ENCODE assay signal across 12 mouse cellular contexts in the genomic region with DNA sequence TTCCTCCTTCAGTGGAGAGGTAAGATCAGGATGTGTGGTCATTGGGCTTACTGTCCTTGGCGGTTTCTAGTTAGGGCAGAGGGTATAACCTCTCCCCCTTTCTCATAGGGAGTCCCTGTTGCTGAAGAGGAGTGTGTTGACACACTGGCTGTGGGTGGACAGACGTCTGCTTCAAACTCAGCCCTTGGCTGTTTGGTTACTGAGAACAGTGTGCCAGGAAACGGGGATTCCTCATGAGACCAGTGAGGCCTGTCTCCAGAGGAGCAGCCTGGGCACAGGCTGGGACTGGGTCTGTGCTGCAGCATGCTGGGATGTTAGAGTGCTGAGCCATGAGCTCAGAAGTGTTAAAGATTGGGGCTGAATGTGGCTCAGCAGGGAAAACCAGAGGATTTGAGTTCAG.
A peak's percentile ranks its signal among the peaks of the same experiment; 100 is the strongest.
DNase-seq lines count a peak whose midpoint lies in the region; ATAC-seq lines count a peak whose summit lies in the region.
"Had no signal": no experiment of that assay in that cellular context is flagged by ENCODE, and none has a peak within 500 bp of the region (broad histone marks: within the 10 kb centered on the region; RNA-seq: fewer than 3 reads in every experiment).

No protein-coding gene starts in this region.

- intact Hi-C loops in heart, postnatal 10 days (cut with DNase I) = no loop called here

- no peak for DNase-seq in heart, postnatal 10 days
- peak; percentile 19 for DNase-seq in lung, postnatal 10 days
- DNase-seq in lung, postnatal 4 days = no peak
- no peak for DNase-seq in embryonic facial prominence, embryonic 10.5 days (ENCODE audit: low spot score)
- DNase-seq in midbrain, embryonic 14.5 days = no peak
- DNase-seq in urinary bladder, adult 2 months (ENCODE audit: low spot score) = no peak
- DNase-seq: adrenal gland, postnatal 25 days; thymus, postnatal 36 days had no signal

- peaks cover 50 to 51% of the 10 kb centered on the region in 2 experiments for H3K4me1 ChIP-seq in heart, embryonic 14.5 days (ENCODE audit: control insufficient read depth in 2 of 2, insufficient read depth in 2 of 2, low read length in 2 of 2)
- H3K4me1 ChIP-seq in embryonic facial prominence, embryonic 10.5 days = peaks cover 88% of the 10 kb centered on the region
- H3K4me1 ChIP-seq in midbrain, embryonic 14.5 days (ENCODE audit: control insufficient read depth, insufficient read depth, low read length) = peaks cover 39% of the 10 kb centered on the region

- 54% methylated on average over 3 of the region's 3 CpGs for WGBS in heart, embryonic 14.5 days
- WGBS in embryonic facial prominence, embryonic 10.5 days = 45% methylated on average over 3 of the region's 3 CpGs
- 44% methylated on average over 3 of the region's 3 CpGs for WGBS in midbrain, embryonic 14.5 days

- H3K27me3 ChIP-seq in heart, embryonic 14.5 days (ENCODE audit: control insufficient read depth, insufficient read depth, low read length) = no peaks in the 10 kb centered on the region
- 0 out of 2 replicates have a peak, but pooled peaks cover 5% of the 10 kb centered on the region for H3K27me3 ChIP-seq in embryonic facial prominence, embryonic 10.5 days (replicated peaks; ENCODE audit: low read depth, poor library complexity, severe bottlenecking)
- no peaks in the 10 kb centered on the region for H3K27me3 ChIP-seq in midbrain, embryonic 14.5 days (ENCODE audit: control insufficient read depth, insufficient read depth, low read length)

- H3K36me3 ChIP-seq in heart, embryonic 14.5 days (ENCODE audit: control insufficient read depth, insufficient read depth, low read length) = peaks cover 25% of the 10 kb centered on the region; the same call in 1 of the 2 replicates
- H3K36me3 ChIP-seq in embryonic facial prominence, embryonic 10.5 days (replicated peaks) = peaks cover 46% of the 10 kb centered on the region
- peaks cover 47% of the 10 kb centered on the region for H3K36me3 ChIP-seq in midbrain, embryonic 14.5 days (ENCODE audit: control insufficient read depth, insufficient read depth, low read length)

- no peak for ATAC-seq in heart, embryonic 14.5 days (ENCODE audit: insufficient number of reproducible peaks, insufficient read depth, low FRiP score, low read depth)
- no peak for ATAC-seq in midbrain, embryonic 14.5 days (ENCODE audit: low FRiP score, low TSS enrichment)

- no peak overlapping the region for H3K4me3 ChIP-seq in heart, embryonic 14.5 days (ENCODE audit: control insufficient read depth in 1 of 2, insufficient read depth in 1 of 2, low read depth in 1 of 2, low read length in 2 of 2)
- H3K4me3 ChIP-seq in embryonic facial prominence, embryonic 10.5 days = no peak overlapping the region
- no peak overlapping the region for H3K4me3 ChIP-seq in midbrain, embryonic 14.5 days (replicated peaks; ENCODE audit: low read depth, low read length)
- H3K4me3 ChIP-seq: myocyte had no signal

- 0 out of 4 replicates have a peak overlapping the region, but pooled peaks of 1 of the 2 experiments have one; percentile 87 for H3K27ac ChIP-seq in heart, embryonic 14.5 days (replicated peaks in 1 of 2; ENCODE audit: control insufficient read depth in 1 of 2, insufficient read depth in 1 of 2, low read depth in 2 of 2, low read length in 2 of 2)
- H3K27ac ChIP-seq in embryonic facial prominence, embryonic 10.5 days (replicated peaks) = peak overlapping the region; percentile 79; the same call in 1 of the 2 replicates
- peak overlapping the region; percentile 58; the same call in 1 of the 2 replicates for H3K27ac ChIP-seq in midbrain, embryonic 14.5 days (replicated peaks; ENCODE audit: low read depth, low read length)
- H3K27ac ChIP-seq: liver, embryonic 14.5 days; macrophage had no signal

- H3K9ac ChIP-seq in heart, embryonic 14.5 days (ENCODE audit: low read length) = peak overlapping the region; percentile 7; the same call in 1 of the 2 replicates
- no peak overlapping the region for H3K9ac ChIP-seq in midbrain, embryonic 14.5 days (replicated peaks; ENCODE audit: low read length)
- H3K9ac ChIP-seq: liver, embryonic 14.5 days had no signal

- no peak overlapping the region for H3K4me2 ChIP-seq in heart, embryonic 14.5 days (ENCODE audit: low read length)
- no peak overlapping the region for H3K4me2 ChIP-seq in midbrain, embryonic 14.5 days (ENCODE audit: low read length)

- no peaks in the 10 kb centered on the region for H3K9me3 ChIP-seq in heart, embryonic 14.5 days (ENCODE audit: control insufficient read depth, low read length)
- no peaks in the 10 kb centered on the region for H3K9me3 ChIP-seq in embryonic facial prominence, embryonic 10.5 days
- H3K9me3 ChIP-seq in midbrain, embryonic 14.5 days (ENCODE audit: control insufficient read depth, low read length) = no peaks in the 10 kb centered on the region
